Mouse (Mus musculus): ENCODE results near the gene 6430548M08Rik. TPM values are rescaled to one million over a fixed set of nuclear protein-coding genes. Genes with fewer than 3 reads are reported as not detected.

The 6430548M08Rik gene
- total and polyA plus RNA-seq, 2 experiments = 2.4 to 2.9 TPM

DNA sequence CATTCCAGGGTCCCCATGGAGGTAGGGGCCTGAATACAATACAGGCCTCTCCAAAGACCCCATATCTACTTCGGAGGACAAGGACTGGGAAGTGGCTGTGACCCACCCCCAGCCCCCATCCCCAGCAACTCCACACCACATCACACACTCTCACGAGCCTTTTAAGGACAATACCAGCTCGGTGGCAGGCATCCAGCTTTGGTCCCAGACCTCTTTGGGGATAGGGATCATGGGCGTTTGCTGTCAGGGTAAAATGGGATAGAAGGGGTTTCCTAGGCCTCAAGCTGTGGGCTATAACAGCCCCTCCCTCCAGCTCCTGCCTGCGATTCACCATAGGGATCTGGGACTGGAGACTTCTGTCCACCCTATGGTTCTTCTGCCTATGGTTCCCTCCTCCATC, 77.7 kb downstream of the 6430548M08Rik start:
- Histone ChIP-seq H3K36me3 (ENCODE audit: control insufficient read depth, insufficient read depth, low read length) (no peaks in the 10 kb centered on the region), H3K27ac (replicated peaks; ENCODE audit: insufficient read depth, low read depth, low read length) (no peak overlapping the region), H3K27me3 (ENCODE audit: control insufficient read depth, insufficient read depth, low read length) (no peaks in the 10 kb centered on the region), H3K9ac (ENCODE audit: low read depth, low read length) (no peak overlapping the region), H3K4me1 (ENCODE audit: control insufficient read depth, insufficient read depth, low read length) (no peaks in the 10 kb centered on the region), H3K4me3 (ENCODE audit: insufficient read depth, low read depth, low read length) (no peak overlapping the region), H3K79me2 (ENCODE audit: control insufficient read depth, insufficient read depth, low read length) (no peaks in the 10 kb centered on the region)
- 68% methylated on average over 5 of the region's 5 CpGs for WGBS
- TF ChIP-seq CTCF (IDR thresholded peaks at IDR 0.05; ENCODE audit: low read depth, low read length) (no peak), POLR2A (IDR thresholded peaks at IDR 0.05; ENCODE audit: extremely low read depth, insufficient read depth, low read length) (no peak)
- no peak for DNase-seq (ENCODE audit: extremely low read depth, low read depth, low spot score)

DNA sequence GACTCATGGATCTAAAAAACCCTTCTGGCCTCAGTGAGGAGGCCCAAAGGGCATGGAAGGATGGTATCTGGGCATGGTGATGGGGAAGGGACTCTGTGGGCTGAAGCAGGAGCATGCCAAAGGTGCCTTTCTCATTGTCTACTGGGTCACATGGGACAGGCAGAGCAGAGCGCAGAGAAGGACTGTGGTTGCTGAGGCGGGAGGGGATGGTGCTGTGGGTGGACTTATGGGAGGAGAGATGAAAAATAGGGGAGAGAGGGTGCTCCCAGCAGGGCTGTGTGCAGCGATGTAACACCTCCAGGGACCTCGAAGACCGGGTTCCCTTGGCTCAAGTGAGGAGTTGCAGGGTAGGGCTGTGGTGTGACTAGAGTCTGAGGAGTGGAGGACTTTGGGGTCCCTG, 78.2 kb downstream of the 6430548M08Rik start:
- Histone ChIP-seq H3K27me3 (ENCODE audit: control insufficient read depth, insufficient read depth, low read length) (no peaks in the 10 kb centered on the region), H3K36me3 (ENCODE audit: control insufficient read depth, insufficient read depth, low read length) (no peaks in the 10 kb centered on the region), H3K4me1 (ENCODE audit: control insufficient read depth, insufficient read depth, low read length) (no peaks in the 10 kb centered on the region), H3K27ac (replicated peaks; ENCODE audit: insufficient read depth, low read depth, low read length) (no peak overlapping the region), H3K9ac (ENCODE audit: low read depth, low read length) (no peak overlapping the region), H3K79me2 (ENCODE audit: control insufficient read depth, insufficient read depth, low read length) (no peaks in the 10 kb centered on the region), H3K4me3 (ENCODE audit: insufficient read depth, low read depth, low read length) (no peak overlapping the region)
- DNase-seq (ENCODE audit: extremely low read depth, low read depth, low spot score) = no peak
- TF ChIP-seq POLR2A (IDR thresholded peaks at IDR 0.05; ENCODE audit: extremely low read depth, insufficient read depth, low read length) (no peak), CTCF (IDR thresholded peaks at IDR 0.05; ENCODE audit: low read depth, low read length) (no peak)
- WGBS = 98% methylated on average over 5 of the region's 5 CpGs

DNA sequence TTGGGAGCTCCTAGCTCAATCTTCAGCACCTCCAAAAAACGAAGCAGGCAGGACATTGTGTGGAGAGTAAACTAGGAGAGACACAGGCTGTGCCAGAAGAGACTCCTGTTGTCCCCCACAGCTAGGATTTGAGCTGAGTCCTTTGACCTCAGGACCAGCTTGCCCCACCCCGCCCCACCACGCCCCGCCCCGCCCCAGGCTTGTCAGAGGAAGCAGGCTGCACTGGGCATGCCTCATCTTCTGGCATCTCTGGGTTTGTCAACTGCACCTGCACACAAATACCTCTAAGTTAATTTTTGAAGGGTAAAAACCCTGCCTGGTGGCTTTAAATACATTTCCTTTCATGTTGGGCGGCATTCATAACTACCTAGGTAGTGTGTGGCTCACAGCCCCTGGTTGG, 87.4 kb downstream of the 6430548M08Rik start:
- no peak overlapping the region for H3K27ac ChIP-seq (replicated peaks; ENCODE audit: insufficient read depth, low read depth, low read length)
- TF ChIP-seq CTCF (IDR thresholded peaks at IDR 0.05; ENCODE audit: low read depth, low read length) = no peak
- no peak for TF ChIP-seq POLR2A (IDR thresholded peaks at IDR 0.05; ENCODE audit: extremely low read depth, insufficient read depth, low read length)
- no peaks in the 10 kb centered on the region for H3K4me1 ChIP-seq (ENCODE audit: control insufficient read depth, insufficient read depth, low read length)
- H3K79me2 ChIP-seq (ENCODE audit: control insufficient read depth, insufficient read depth, low read length) = no peaks in the 10 kb centered on the region
- no peak for DNase-seq (ENCODE audit: extremely low read depth, low read depth, low spot score)
- H3K4me3 ChIP-seq (ENCODE audit: insufficient read depth, low read depth, low read length) = no peak overlapping the region
- no peaks in the 10 kb centered on the region for H3K36me3 ChIP-seq (ENCODE audit: control insufficient read depth, insufficient read depth, low read length)
- WGBS = 89% methylated on average over 6 of the region's 6 CpGs
- no peak overlapping the region for H3K9ac ChIP-seq (ENCODE audit: low read depth, low read length)
- H3K27me3 ChIP-seq (ENCODE audit: control insufficient read depth, insufficient read depth, low read length) = no peaks in the 10 kb centered on the region

DNA sequence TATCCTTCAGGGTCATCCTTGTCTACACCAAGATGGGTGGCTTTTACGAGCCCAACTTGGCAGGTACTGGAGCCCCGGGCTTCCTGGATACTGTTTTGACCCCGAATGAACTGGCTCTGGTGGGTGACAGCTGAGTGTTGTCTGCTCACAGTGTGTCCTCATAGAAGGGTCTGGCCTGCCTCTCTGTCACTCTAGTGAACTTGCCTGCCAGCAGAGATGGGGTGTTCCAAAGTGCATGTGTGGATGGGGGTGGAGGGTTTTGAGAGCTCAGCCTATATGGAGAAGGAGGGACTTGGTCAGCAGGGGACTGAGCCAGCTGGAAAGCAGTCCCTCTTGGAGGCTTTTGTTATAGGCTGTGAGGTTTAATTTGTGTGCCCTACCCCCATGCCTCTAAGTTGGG, 88.6 kb downstream of the 6430548M08Rik start:
- H3K27ac ChIP-seq (replicated peaks; ENCODE audit: insufficient read depth, low read depth, low read length) = no peak overlapping the region
- H3K36me3 ChIP-seq (ENCODE audit: control insufficient read depth, insufficient read depth, low read length) = no peaks in the 10 kb centered on the region
- DNase-seq (ENCODE audit: extremely low read depth, low read depth, low spot score) = no peak
- no peak overlapping the region for H3K9ac ChIP-seq (ENCODE audit: low read depth, low read length)
- 63% methylated on average over 3 of the region's 3 CpGs for WGBS
- no peak for TF ChIP-seq CTCF (IDR thresholded peaks at IDR 0.05; ENCODE audit: low read depth, low read length)
- TF ChIP-seq POLR2A (IDR thresholded peaks at IDR 0.05; ENCODE audit: extremely low read depth, insufficient read depth, low read length) = no peak
- H3K27me3 ChIP-seq (ENCODE audit: control insufficient read depth, insufficient read depth, low read length) = no peaks in the 10 kb centered on the region
- H3K4me3 ChIP-seq (ENCODE audit: insufficient read depth, low read depth, low read length) = no peak overlapping the region
- no peaks in the 10 kb centered on the region for H3K4me1 ChIP-seq (ENCODE audit: control insufficient read depth, insufficient read depth, low read length)
- H3K79me2 ChIP-seq (ENCODE audit: control insufficient read depth, insufficient read depth, low read length) = no peaks in the 10 kb centered on the region

DNA sequence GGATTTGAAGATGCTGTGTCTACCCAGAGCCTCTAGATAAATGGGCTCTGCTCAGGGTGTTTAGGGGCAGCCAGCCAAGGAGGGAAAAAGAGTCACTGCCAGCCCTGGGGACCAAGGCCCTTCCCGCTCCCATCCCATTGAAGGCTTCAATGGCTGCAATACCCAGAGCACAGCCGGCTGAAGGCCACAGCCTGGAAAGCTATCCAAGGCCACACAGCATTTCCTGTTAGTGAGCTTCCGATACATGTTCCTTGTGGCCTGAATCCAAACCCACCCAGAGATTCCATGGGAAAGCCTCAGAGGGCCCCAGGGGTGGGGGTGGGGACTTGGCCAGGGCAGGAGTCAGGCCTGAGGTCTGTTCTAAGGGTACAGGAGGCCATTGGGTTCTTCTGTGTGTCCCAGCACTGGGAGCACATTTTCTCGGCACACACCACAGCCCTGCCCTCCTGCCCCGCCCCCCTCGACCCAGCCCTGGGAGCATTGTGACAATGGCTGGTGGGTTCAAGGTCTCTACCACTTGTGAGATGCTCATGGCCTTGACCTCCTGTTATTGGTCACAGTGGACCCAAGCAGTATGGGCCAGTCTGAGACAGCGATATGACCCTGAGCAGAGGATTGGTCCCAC, 90.9 kb downstream of the 6430548M08Rik start:
- WGBS = 68% methylated on average over 7 of the region's 7 CpGs
- H3K4me1 ChIP-seq (ENCODE audit: control insufficient read depth, insufficient read depth, low read length) = no peaks in the 10 kb centered on the region
- TF ChIP-seq CTCF (IDR thresholded peaks at IDR 0.05; ENCODE audit: low read depth, low read length) (no peak), POLR2A (IDR thresholded peaks at IDR 0.05; ENCODE audit: extremely low read depth, insufficient read depth, low read length) (no peak)
- DNase-seq (ENCODE audit: extremely low read depth, low read depth, low spot score) = peak; percentile 21
- H3K36me3 ChIP-seq (ENCODE audit: control insufficient read depth, insufficient read depth, low read length) = no peaks in the 10 kb centered on the region
- no peaks in the 10 kb centered on the region for H3K79me2 ChIP-seq (ENCODE audit: control insufficient read depth, insufficient read depth, low read length)
- H3K9ac ChIP-seq (ENCODE audit: low read depth, low read length) = no peak overlapping the region
- H3K27me3 ChIP-seq (ENCODE audit: control insufficient read depth, insufficient read depth, low read length) = no peaks in the 10 kb centered on the region
- no peak overlapping the region for H3K27ac ChIP-seq (replicated peaks; ENCODE audit: insufficient read depth, low read depth, low read length)
- no peak overlapping the region for H3K4me3 ChIP-seq (ENCODE audit: insufficient read depth, low read depth, low read length)

DNA sequence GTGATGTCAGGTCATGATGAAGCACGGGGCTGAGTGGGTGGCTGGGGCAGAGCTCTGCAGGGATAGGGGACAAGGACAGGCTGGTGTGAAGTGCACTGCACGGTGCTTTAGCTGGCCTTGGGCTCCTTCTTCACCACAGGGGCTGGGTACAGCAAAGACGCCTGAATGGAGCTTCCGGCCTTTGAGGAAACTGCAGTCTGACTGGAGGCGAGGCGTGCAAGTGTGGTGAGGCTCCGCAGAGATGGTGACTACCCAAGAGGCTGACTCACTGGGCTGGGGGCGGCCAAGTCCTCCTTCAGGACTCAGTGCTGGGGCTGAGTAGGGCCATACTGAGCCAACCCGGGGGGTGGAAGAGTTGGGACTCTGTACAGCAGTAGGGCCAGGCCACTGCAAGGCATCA, 92.0 kb downstream of the 6430548M08Rik start:
- Histone ChIP-seq H3K27me3 (ENCODE audit: control insufficient read depth, insufficient read depth, low read length) (no peaks in the 10 kb centered on the region), H3K9ac (ENCODE audit: low read depth, low read length) (no peak overlapping the region), H3K27ac (replicated peaks; ENCODE audit: insufficient read depth, low read depth, low read length) (no peak overlapping the region), H3K79me2 (ENCODE audit: control insufficient read depth, insufficient read depth, low read length) (no peaks in the 10 kb centered on the region), H3K4me3 (ENCODE audit: insufficient read depth, low read depth, low read length) (no peak overlapping the region), H3K4me1 (ENCODE audit: control insufficient read depth, insufficient read depth, low read length) (no peaks in the 10 kb centered on the region), H3K36me3 (ENCODE audit: control insufficient read depth, insufficient read depth, low read length) (no peaks in the 10 kb centered on the region)
- TF ChIP-seq POLR2A (IDR thresholded peaks at IDR 0.05; ENCODE audit: extremely low read depth, insufficient read depth, low read length) (no peak), CTCF (IDR thresholded peaks at IDR 0.05; ENCODE audit: low read depth, low read length) (no peak)
- no peak for DNase-seq (ENCODE audit: extremely low read depth, low read depth, low spot score)
- WGBS = 93% methylated on average over 9 of the region's 9 CpGs
